Mouse (Mus musculus) heart, postnatal 0 days (tissue): ENCODE measurements around the gene Phactr1.

Experiments used
- CTCF ChIP-seq: IDR thresholded peaks from 2 replicates; pipeline ENCODE4 v1.5.1; 2016; ENCODE audit warnings: antibody characterized with exemption, control low read depth, low read depth
- EP300 ChIP-seq: IDR thresholded peaks from 2 replicates; pipeline ENCODE4 v1.6.1; 2016; ENCODE audit warnings: antibody characterized with exemption, low read depth

- TF ChIP-seq CTCF (no peak), EP300 (no peak)
These were observed 388.4 kb downstream of the Phactr1 start for GRCm38 (mm10) chr13:43068716-43069265.
